Mouse (Mus musculus): Measurements from ENCODE around the gene Bcar3. TPM values are rescaled to one million over a fixed set of nuclear protein-coding genes. Genes with fewer than 3 reads are reported as not detected.

The Bcar3 gene
- polyA plus RNA-seq, 1 experiment from 2014 or later, result 13.7 TPM

- Histone ChIP-seq H3K4me1 (ENCODE audit: control insufficient read depth, insufficient read depth, low read length) (peaks cover 14% of the 10 kb centered on the region), H3K27ac (ENCODE audit: low read length) (no peak overlapping the region), H3K9me3 (replicated peaks; ENCODE audit: control insufficient read depth, low read length) (no peaks in the 10 kb centered on the region), H3K4me2 (ENCODE audit: low read depth, low read length) (no peak overlapping the region), H3K27me3 (ENCODE audit: control insufficient read depth, insufficient read depth, low read length) (no peaks in the 10 kb centered on the region), H3K4me3 (replicated peaks; ENCODE audit: low read length) (no peak overlapping the region), H3K36me3 (ENCODE audit: control insufficient read depth, insufficient read depth, low read length) (no peaks in the 10 kb centered on the region), H3K9ac (ENCODE audit: low read length) (no peak overlapping the region)
- ATAC-seq (ENCODE audit: insufficient read depth, low FRiP score), result no peak
- 83% methylated on average over 8 of the region's 8 CpGs for WGBS
Measured at GRCm38 (mm10) chr3:122434983-122435935, 141.3 kb downstream of the Bcar3 start.

- WGBS, result 69% methylated on average over 7 of the region's 7 CpGs
- no peak for ATAC-seq (ENCODE audit: insufficient read depth, low FRiP score)
- Histone ChIP-seq H3K4me2 (ENCODE audit: low read depth, low read length) (no peak overlapping the region), H3K27me3 (ENCODE audit: control insufficient read depth, insufficient read depth, low read length) (no peaks in the 10 kb centered on the region), H3K9me3 (replicated peaks; ENCODE audit: control insufficient read depth, low read length) (no peaks in the 10 kb centered on the region), H3K4me1 (ENCODE audit: control insufficient read depth, insufficient read depth, low read length) (peaks cover under 1% of the 10 kb centered on the region; the same call in 1 of the 2 replicates), H3K9ac (ENCODE audit: low read length) (no peak overlapping the region), H3K36me3 (ENCODE audit: control insufficient read depth, insufficient read depth, low read length) (no peaks in the 10 kb centered on the region), H3K27ac (ENCODE audit: low read length) (no peak overlapping the region), H3K4me3 (replicated peaks; ENCODE audit: low read length) (no peak overlapping the region)
Measured at GRCm38 (mm10) chr3:122438143-122438825, 144.3 kb downstream of the Bcar3 start.

DNA sequence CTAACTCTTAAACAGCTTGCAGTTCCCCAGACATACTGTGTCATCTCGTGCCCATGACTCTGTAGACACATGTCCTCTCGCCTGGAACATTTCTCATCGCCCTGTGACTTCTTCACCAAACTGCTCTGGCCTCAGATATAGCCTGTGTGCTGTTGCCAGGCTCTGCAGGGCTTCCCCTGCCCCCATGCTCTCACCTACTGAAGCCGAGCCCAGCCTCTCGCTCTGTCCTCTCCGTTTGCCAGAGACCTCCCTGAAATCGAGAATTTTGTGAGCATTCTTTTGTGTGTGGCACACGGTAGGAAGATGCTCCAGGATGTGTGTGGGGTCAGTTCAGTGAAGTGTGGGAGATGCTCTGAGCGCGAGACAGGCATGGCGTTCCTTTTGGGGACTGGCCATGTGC lies 151.8 kb downstream of the Bcar3 start:
- no peak for ATAC-seq (ENCODE audit: insufficient read depth, low FRiP score)
- no peaks in the 10 kb centered on the region for H3K27me3 ChIP-seq (ENCODE audit: control insufficient read depth, insufficient read depth, low read length)

GRCm38 (mm10) chr3:122446678-122447077 lies 152.7 kb downstream of the Bcar3 start:
- H3K27me3 ChIP-seq (ENCODE audit: control insufficient read depth, insufficient read depth, low read length), result no peaks in the 10 kb centered on the region
- no peak overlapping the region for H3K9ac ChIP-seq (ENCODE audit: low read length)
- H3K4me1 ChIP-seq (ENCODE audit: control insufficient read depth, insufficient read depth, low read length), result no peaks in the 10 kb centered on the region
- H3K9me3 ChIP-seq (replicated peaks; ENCODE audit: control insufficient read depth, low read length), result no peaks in the 10 kb centered on the region
- no peak overlapping the region for H3K4me2 ChIP-seq (ENCODE audit: low read depth, low read length)
- no peaks in the 10 kb centered on the region for H3K36me3 ChIP-seq (ENCODE audit: control insufficient read depth, insufficient read depth, low read length)
- no peak overlapping the region for H3K27ac ChIP-seq (ENCODE audit: low read length)
- 80% methylated on average over 8 of the region's 8 CpGs for WGBS
- no peak overlapping the region for H3K4me3 ChIP-seq (replicated peaks; ENCODE audit: low read length)
- no peak for ATAC-seq (ENCODE audit: insufficient read depth, low FRiP score)

More for the DNA sequence above, 151.8 kb downstream of the Bcar3 start:
- no peak overlapping the region for H3K4me3 ChIP-seq (replicated peaks; ENCODE audit: low read length)
- H3K36me3 ChIP-seq (ENCODE audit: control insufficient read depth, insufficient read depth, low read length), result no peaks in the 10 kb centered on the region
- no peak overlapping the region for H3K9ac ChIP-seq (ENCODE audit: low read length)
- no peaks in the 10 kb centered on the region for H3K4me1 ChIP-seq (ENCODE audit: control insufficient read depth, insufficient read depth, low read length)
- H3K4me2 ChIP-seq (ENCODE audit: low read depth, low read length), result no peak overlapping the region
- H3K9me3 ChIP-seq (replicated peaks; ENCODE audit: control insufficient read depth, low read length), result no peaks in the 10 kb centered on the region
- WGBS, result 88% methylated on average over 11 of the region's 11 CpGs
- no peak overlapping the region for H3K27ac ChIP-seq (ENCODE audit: low read length)

DNA sequence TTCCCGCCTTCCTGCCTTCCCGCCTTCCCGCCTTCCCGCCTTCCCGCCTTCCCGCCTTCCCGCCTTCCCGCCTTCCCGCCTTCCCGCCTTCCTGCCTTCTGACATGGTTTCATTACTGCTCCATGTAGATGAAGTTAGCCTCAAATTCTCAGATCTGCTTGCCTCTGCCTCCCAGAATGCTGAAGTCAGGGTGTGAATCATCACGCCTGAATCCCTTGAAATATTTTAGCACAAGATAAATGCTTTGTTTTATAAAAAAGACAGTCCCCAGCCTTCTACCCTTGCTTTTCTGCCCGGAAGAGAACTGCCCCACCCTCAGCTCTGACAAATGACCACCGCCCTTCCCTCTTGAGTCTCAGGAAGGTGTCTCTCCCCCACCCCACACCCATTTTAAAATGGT lies 154.3 kb downstream of the Bcar3 start:
- Histone ChIP-seq H3K4me2 (ENCODE audit: low read depth, low read length) (no peak overlapping the region), H3K4me1 (ENCODE audit: control insufficient read depth, insufficient read depth, low read length) (no peaks in the 10 kb centered on the region), H3K36me3 (ENCODE audit: control insufficient read depth, insufficient read depth, low read length) (no peaks in the 10 kb centered on the region), H3K4me3 (replicated peaks; ENCODE audit: low read length) (no peak overlapping the region), H3K9me3 (replicated peaks; ENCODE audit: control insufficient read depth, low read length) (no peaks in the 10 kb centered on the region), H3K27me3 (ENCODE audit: control insufficient read depth, insufficient read depth, low read length) (no peaks in the 10 kb centered on the region), H3K9ac (ENCODE audit: low read length) (no peak overlapping the region), H3K27ac (ENCODE audit: low read length) (no peak overlapping the region)
- ATAC-seq (ENCODE audit: insufficient read depth, low FRiP score), result no peak
- WGBS, result 95% methylated on average over 13 of the region's 13 CpGs

GRCm38 (mm10) chr3:122450041-122450440 lies 156.1 kb downstream of the Bcar3 start:
- Histone ChIP-seq H3K27ac (ENCODE audit: low read length) (no peak overlapping the region), H3K4me2 (ENCODE audit: low read depth, low read length) (no peak overlapping the region), H3K4me3 (replicated peaks; ENCODE audit: low read length) (no peak overlapping the region), H3K27me3 (ENCODE audit: control insufficient read depth, insufficient read depth, low read length) (no peaks in the 10 kb centered on the region), H3K36me3 (ENCODE audit: control insufficient read depth, insufficient read depth, low read length) (no peaks in the 10 kb centered on the region), H3K9me3 (replicated peaks; ENCODE audit: control insufficient read depth, low read length) (no peaks in the 10 kb centered on the region), H3K4me1 (ENCODE audit: control insufficient read depth, insufficient read depth, low read length) (no peaks in the 10 kb centered on the region), H3K9ac (ENCODE audit: low read length) (no peak overlapping the region)
- 86% methylated on average over 7 of the region's 7 CpGs for WGBS
- ATAC-seq (ENCODE audit: insufficient read depth, low FRiP score), result no peak

DNA sequence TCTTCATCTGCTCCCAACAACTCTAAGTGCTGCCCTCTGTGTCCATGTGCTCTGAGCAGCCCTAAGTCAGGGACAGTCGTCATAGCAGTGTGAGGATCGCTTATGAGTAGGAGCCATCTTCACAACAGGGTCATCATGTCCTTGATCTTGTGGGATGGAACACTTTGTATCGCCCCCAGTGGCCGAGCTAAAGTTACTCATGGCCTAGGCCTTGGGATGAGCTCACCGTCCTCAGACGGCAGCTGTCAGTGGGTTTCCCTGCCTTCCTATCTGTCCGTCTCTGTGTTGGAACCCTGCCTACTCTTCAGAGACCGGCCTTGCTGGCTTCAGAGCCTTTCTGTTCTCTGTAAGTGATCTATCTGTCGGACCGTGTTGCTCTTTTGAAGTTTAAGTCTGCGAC lies 159.9 kb downstream of the Bcar3 start:
- H3K9me3 ChIP-seq (replicated peaks; ENCODE audit: control insufficient read depth, low read length), result no peaks in the 10 kb centered on the region
- H3K4me2 ChIP-seq (ENCODE audit: low read depth, low read length), result no peak overlapping the region
- H3K4me3 ChIP-seq (replicated peaks; ENCODE audit: low read length), result no peak overlapping the region
- no peaks in the 10 kb centered on the region for H3K27me3 ChIP-seq (ENCODE audit: control insufficient read depth, insufficient read depth, low read length)
- WGBS, result 86% methylated on average over 11 of the region's 11 CpGs
- no peaks in the 10 kb centered on the region for H3K4me1 ChIP-seq (ENCODE audit: control insufficient read depth, insufficient read depth, low read length)
- no peak for ATAC-seq (ENCODE audit: insufficient read depth, low FRiP score)
- H3K9ac ChIP-seq (ENCODE audit: low read length), result no peak overlapping the region
- H3K36me3 ChIP-seq (ENCODE audit: control insufficient read depth, insufficient read depth, low read length), result no peaks in the 10 kb centered on the region
- H3K27ac ChIP-seq (ENCODE audit: low read length), result no peak overlapping the region

- Histone ChIP-seq H3K27ac (ENCODE audit: low read length) (no peak overlapping the region), H3K4me1 (ENCODE audit: control insufficient read depth, insufficient read depth, low read length) (no peaks in the 10 kb centered on the region), H3K9me3 (replicated peaks; ENCODE audit: control insufficient read depth, low read length) (no peaks in the 10 kb centered on the region), H3K9ac (ENCODE audit: low read length) (no peak overlapping the region), H3K36me3 (ENCODE audit: control insufficient read depth, insufficient read depth, low read length) (no peaks in the 10 kb centered on the region), H3K4me3 (replicated peaks; ENCODE audit: low read length) (no peak overlapping the region), H3K27me3 (ENCODE audit: control insufficient read depth, insufficient read depth, low read length) (no peaks in the 10 kb centered on the region), H3K4me2 (ENCODE audit: low read depth, low read length) (no peak overlapping the region)
- no peak for ATAC-seq (ENCODE audit: insufficient read depth, low FRiP score)
- WGBS, result 84% methylated on average over 4 of the region's 4 CpGs
Measured at GRCm38 (mm10) chr3:122456156-122456555, 162.2 kb downstream of the Bcar3 start.

- H3K9me3 ChIP-seq (replicated peaks; ENCODE audit: control insufficient read depth, low read length), result no peaks in the 10 kb centered on the region
- H3K9ac ChIP-seq (ENCODE audit: low read length), result no peak overlapping the region
- 39% methylated on average over 4 of the region's 4 CpGs for WGBS
- H3K4me1 ChIP-seq (ENCODE audit: control insufficient read depth, insufficient read depth, low read length), result no peaks in the 10 kb centered on the region
- H3K27me3 ChIP-seq (ENCODE audit: control insufficient read depth, insufficient read depth, low read length), result no peaks in the 10 kb centered on the region
- no peak overlapping the region for H3K4me2 ChIP-seq (ENCODE audit: low read depth, low read length)
- no peaks in the 10 kb centered on the region for H3K36me3 ChIP-seq (ENCODE audit: control insufficient read depth, insufficient read depth, low read length)
- H3K4me3 ChIP-seq (replicated peaks; ENCODE audit: low read length), result no peak overlapping the region
- H3K27ac ChIP-seq (ENCODE audit: low read length), result no peak overlapping the region
- ATAC-seq (ENCODE audit: insufficient read depth, low FRiP score), result no peak
Measured at GRCm38 (mm10) chr3:122456807-122457206, 162.9 kb downstream of the Bcar3 start.

Measured in stomach, embryonic 16.5 days (tissue).